Mouse (Mus musculus): ENCODE measurements around the gene Lipm.
A peak's percentile ranks its signal among the peaks of the same experiment; 100 is the strongest.

Lipm gene

DNA sequence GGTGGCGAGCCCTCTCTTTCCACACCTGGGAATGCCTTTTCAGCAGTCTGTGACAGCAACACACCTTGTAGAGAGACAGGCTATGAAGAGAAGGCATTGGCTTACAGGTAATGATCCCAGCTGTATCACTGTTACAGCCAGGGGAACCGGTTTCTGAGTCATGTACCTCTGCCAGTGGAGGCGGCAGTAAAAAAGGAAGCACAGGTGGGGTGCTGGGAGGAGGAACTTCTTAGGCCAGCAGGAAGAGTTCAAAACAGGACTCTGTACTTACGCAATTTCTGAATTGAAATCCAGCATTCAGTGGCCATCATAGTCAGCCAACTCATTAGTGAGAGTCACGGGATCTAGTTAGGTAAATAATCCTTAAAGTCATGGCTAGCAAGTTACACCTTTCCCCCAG lies 65.2 kb downstream of the Lipm start, which contains the start of gene Ankrd22:
Ankrd22 (minus strand) TSS at position 163 of the 400 bp plus-strand sequence.
- peak; percentile 36 to 80 for DNase-seq (ENCODE audit: low spot score in 2 of 2)

DNA sequence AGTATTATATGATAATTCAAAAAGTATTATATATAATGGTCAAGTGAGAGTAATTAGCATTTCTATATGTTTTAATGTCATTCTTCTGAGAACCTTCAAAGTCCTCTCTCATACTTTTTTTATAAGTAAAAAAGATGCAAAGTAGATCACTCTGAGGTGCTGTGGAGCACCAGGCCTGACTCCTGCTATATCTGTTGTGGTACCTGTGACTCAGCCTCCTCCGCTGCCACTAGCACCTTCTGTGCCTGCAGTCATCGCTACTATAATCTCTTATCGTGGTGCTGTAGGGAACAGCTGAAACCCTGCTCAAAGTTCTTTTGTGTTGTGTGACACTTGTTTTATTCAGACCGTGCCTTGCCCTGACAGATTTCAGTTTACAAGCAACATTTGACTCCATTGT lies 65.7 kb downstream of the Lipm start:
- DNase-seq (ENCODE audit: low spot score in 2 of 2), result no peak

DNA sequence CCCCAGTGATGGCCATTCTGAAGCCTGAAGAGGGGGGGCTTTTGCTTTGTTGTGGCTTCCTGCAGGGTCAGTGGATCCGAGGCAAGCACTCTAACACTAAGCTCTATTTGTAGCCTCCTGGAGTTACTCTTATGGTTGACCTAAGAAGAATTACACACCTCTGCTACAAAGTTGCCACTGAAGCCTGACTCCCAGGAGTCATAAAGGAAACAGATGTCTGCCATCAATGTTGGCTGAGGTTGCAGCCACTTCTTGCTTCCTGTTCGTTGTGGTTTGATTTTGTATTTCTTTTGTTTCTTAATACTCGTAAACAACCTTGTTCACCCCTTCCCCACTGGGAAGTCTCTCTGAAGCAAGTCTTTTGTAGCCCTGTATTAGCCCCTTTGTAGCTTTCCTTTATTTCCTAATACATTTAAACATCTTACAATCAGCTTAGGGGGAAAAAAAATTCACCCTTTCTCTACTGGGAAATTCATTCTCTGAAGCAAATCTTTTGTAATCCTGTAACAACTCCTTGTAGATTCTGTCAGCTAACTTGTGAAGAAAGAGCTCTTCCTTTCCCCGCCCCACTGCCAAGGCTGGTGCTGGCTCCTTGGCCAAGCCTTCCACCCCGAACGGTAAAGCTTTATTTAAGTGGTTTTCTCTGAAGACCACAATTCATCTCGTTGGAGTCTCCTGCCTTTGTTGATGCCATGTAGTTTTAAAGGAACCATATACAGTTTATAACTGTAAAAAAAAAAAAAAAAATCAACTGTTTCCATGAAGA lies 67.3 kb downstream of the Lipm start:
- DNase-seq (ENCODE audit: low spot score in 2 of 2), result no peak

DNA sequence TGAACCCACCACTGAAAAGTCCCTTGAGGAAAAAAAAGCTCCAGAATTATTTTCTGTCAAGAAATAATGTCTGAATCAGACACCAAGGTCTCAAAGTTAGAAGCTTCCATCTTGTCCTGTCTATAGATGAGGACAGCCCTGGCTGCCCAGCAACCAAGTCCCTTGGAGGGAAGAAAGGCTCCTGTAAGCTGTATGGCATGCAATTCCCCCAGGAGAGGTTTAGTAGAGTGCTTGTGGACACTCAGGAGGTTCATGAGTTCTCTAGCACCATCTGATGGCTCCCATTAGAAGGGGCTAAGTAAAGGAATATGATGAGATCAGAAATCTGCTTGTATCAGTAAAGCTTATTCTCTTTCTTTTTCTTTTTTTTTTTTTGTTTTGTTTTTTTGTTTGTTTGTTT lies 68.4 kb downstream of the Lipm start:
- no peak for DNase-seq (ENCODE audit: low spot score in 2 of 2)

DNA sequence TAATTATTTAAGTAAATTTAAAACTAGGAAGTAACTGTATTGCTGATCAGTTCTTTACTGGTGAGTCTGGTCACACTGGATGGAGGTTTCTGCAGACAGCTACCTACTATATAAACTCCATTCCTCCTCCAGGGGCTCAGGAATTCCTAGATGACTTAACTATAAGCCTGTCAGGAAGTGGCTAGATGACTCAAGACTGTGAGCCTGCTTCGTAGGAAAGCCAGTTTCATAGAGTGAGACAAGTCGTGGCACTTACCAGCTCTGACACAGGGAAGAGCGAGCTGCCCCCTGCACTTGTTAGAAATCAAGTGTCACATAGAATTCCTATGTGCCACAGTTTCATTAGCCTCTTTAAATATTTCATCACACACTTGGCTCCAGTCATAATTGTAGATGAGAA lies 70.4 kb downstream of the Lipm start:
- DNase-seq (ENCODE audit: low spot score in 2 of 2), result no peak
